In the genomic region with DNA sequence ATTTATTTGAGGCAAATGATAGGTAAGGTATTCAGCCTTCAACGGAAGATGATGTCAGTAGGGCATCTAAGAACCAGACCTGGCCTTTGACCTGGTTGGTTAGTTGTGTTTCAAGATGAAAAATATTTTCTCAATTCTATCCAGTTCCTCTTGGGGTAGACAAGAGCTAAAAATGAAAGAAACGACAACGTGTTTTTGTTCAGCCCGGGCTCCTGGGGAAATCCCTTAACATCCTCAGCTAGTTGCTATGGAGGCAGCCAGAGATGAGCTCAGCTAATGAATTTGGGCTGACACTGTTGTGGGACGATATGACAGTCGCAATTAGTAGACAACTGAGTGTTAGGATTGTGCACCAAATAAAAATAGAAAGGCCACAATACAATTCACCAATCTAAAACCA, we compare ENCODE assay signal across 10 mouse cellular contexts.
DNase-seq lines count a peak whose midpoint lies in the region; ATAC-seq and TF ChIP-seq lines count a peak whose summit lies in the region.
"Had no signal": no experiment of that assay in that cellular context is flagged by ENCODE, and none has a peak within 500 bp of the region (broad histone marks: within the 10 kb centered on the region; RNA-seq: fewer than 3 reads in every experiment).

No protein-coding gene starts in this region.

- H3K4me2 ChIP-seq in lung, embryonic 14.5 days: no peak overlapping the region
- H3K4me2 ChIP-seq: neural tube, embryonic 12.5 days had no signal

- H3K9me3 ChIP-seq in lung, embryonic 14.5 days (ENCODE audit: low read depth, low read length): no peaks in the 10 kb centered on the region
- H3K9me3 ChIP-seq: neural tube, embryonic 12.5 days had no signal

- H3K36me3 ChIP-seq in lung, embryonic 14.5 days (ENCODE audit: insufficient read depth): no peaks in the 10 kb centered on the region
- H3K36me3 ChIP-seq: neural tube, embryonic 12.5 days had no signal

- H3K9ac ChIP-seq in lung, embryonic 14.5 days: no peak overlapping the region
- H3K9ac ChIP-seq: neural tube, embryonic 12.5 days had no signal

- peak overlapping the region; percentile 5 for H3K4me3 ChIP-seq in gastrocnemius, adult 2 months
- no peak overlapping the region for H3K4me3 ChIP-seq in lung, embryonic 14.5 days (ENCODE audit: low read depth, low read length)
- H3K4me3 ChIP-seq: neural tube, embryonic 12.5 days had no signal

- no peak for TF ChIP-seq CTCF in gastrocnemius, adult 2 months (IDR thresholded peaks at IDR 0.05)
- no peak for TF ChIP-seq CTCF in lung, embryonic 14.5 days (IDR thresholded peaks at IDR 0.05; ENCODE audit: low read depth)

- no peak for ATAC-seq in lung, embryonic 14.5 days (ENCODE audit: insufficient read depth)

- H3K27ac ChIP-seq in gastrocnemius, adult 2 months: peak overlapping the region; percentile 68
- H3K27ac ChIP-seq in lung, embryonic 14.5 days (ENCODE audit: low read depth): peak overlapping the region; percentile 19; the same call in 1 of the 2 replicates
- H3K27ac ChIP-seq: neural tube, embryonic 12.5 days had no signal

- peaks cover 10% of the 10 kb centered on the region for H3K4me1 ChIP-seq in lung, embryonic 14.5 days (ENCODE audit: insufficient read depth)
- H3K4me1 ChIP-seq: neural tube, embryonic 12.5 days had no signal

- intact Hi-C loops in gastrocnemius, adult 2 months (cut with DNase I): no loop called here
- intact Hi-C loops in gastrocnemius, postnatal 36 days (cut with DNase I): no loop called here

- H3K27me3 ChIP-seq in lung, embryonic 14.5 days (ENCODE audit: insufficient read depth, low read length): no peaks in the 10 kb centered on the region
- H3K27me3 ChIP-seq: neural tube, embryonic 12.5 days had no signal

- WGBS in lung, embryonic 14.5 days: 77% methylated on average over 6 of the region's 6 CpGs

- no peak for DNase-seq in gastrocnemius, adult 2 months
- no peak for DNase-seq in gastrocnemius, postnatal 36 days
- no peak for DNase-seq in lung, embryonic 14.5 days
- no peak for DNase-seq in lung, postnatal 10 days
- peak; percentile 67 for DNase-seq in brain, adult 2 months (ENCODE audit: low read depth, low spot score)
- peak; percentile 86 for DNase-seq in naive thymus-derived CD4-positive, alpha-beta T cell, adult 2 months (ENCODE audit: low read depth)
- no peak for DNase-seq in cerebellum, postnatal 4 days (ENCODE audit: low spot score in 2 of 2)
- DNase-seq in layer of hippocampus, adult 18-20 months (ENCODE audit: low spot score in 2 of 2): no peak
- DNase-seq: adrenal gland, postnatal 25 days had no signal

Comparison
In these comparisons a context has a peak if more than half of its experiments do, and no peak if none do; other contexts are left out.
1. DNase-seq: peak in brain, adult 2 months (single experiment) and naive thymus-derived CD4-positive, alpha-beta T cell, adult 2 months (single experiment); none in gastrocnemius, adult 2 months (single experiment), gastrocnemius, postnatal 36 days (0 of 2), lung, embryonic 14.5 days (single experiment), lung, postnatal 10 days (single experiment), cerebellum, postnatal 4 days (0 of 2) and layer of hippocampus, adult 18-20 months (0 of 2).